Mouse (Mus musculus): ENCODE data around the gene Zkscan7.
A peak's percentile ranks its signal among the peaks of the same experiment; 100 is the strongest.

Gene Zkscan7

DNA sequence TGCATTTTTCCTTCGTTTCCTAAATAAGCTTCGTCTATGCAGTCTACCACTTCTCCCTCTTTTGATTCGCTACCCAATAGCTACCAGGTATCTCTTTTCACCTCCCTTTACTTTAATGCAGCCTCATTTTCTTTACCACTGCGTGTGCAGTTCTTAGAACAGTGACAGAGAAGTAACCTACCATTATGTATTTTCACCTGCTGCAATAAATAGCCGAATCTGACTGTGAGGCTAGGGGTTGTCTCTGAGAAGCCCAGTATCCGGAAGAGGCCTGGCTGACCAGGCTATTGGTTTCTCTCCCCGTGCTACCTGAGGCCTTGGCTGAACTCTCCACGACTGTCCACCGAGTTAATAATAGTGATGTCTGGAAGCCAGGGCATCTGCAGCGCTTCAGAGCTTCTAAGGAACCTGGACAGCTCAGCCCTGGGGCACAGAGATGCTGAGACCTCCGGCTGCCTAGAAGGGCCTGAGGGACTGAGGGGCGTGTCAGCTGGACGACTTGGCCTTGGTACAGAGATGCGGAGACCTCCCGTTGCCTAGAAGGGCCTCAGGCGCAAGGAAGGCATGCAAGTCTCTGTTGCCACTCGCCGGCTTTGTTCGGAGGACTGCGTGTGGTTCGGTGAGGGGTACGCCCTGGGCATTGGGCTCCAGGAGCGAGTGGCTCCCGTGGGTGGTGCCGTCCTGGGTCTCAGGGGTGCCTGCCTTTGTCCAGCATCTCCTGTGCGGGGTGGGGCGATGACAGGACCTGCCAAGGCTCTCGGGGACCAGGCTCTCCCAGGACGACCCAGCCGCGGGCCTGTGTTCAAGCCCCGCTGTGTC lies 17.4 kb downstream of the Zkscan7 start:
- peak; percentile 46 for DNase-seq (ENCODE audit: low read depth, low spot score)

DNA sequence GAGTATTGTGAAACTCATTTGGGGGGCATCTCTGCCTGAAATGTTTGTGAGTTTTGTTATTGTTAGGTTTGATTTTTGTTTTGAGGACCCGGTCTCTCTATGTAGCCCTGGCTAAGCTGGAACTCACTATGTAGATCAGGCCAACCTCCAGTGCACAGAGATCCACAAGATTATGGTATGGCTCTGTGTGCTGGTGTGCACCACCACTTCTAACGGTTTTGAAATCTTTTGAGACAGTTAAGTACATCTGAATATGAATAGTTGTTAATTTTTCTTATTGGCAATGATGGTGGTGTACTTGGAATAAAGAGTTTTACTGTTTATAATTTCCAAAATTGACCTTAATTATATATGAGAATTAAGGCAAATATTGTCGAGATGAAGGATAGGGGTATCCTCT lies 37.0 kb downstream of the Zkscan7 start:
- DNase-seq (ENCODE audit: low read depth, low spot score) = no peak

- peak; percentile 67 for DNase-seq (ENCODE audit: low read depth, low spot score)
Measured at GRCm38 (mm10) chr9:122922936-122923381, 37.5 kb downstream of the Zkscan7 start, which contains the start of gene Zfp105. Gene Zfp105 (plus strand): TSS chr9:122923072.

- no peak for DNase-seq (ENCODE audit: low read depth, low spot score)
Measured at GRCm38 (mm10) chr9:122928915-122929314, 43.4 kb downstream of the Zkscan7 start.
